Mouse (Mus musculus) brain, embryonic 14.5 days (tissue): ENCODE measurements around the gene Add1.
A peak's percentile ranks its signal among the peaks of the same experiment; 100 is the strongest.

Experiments used
- CTCF ChIP-seq: fragments of 200-500 bp; IDR thresholded peaks from 2 replicates; pipeline ENCODE4 v1.5.1; 2012; ENCODE audit warnings: inconsistent platforms, mild to moderate bottlenecking, moderate library complexity, borderline replicate concordance; ENCODE audit not compliant: insufficient read depth, insufficient read length; ENCODE audit errors: extremely low read depth
- POLR2A ChIP-seq: fragments of 200-500 bp; IDR thresholded peaks from 2 replicates; pipeline ENCODE4 v1.6.1; 2012; ENCODE audit warnings: mild to moderate bottlenecking, inconsistent platforms, borderline replicate concordance; ENCODE audit not compliant: poor library complexity, insufficient read depth, insufficient read length, severe bottlenecking; ENCODE audit errors: extremely low read depth

GRCm38 (mm10) chr5:34642932-34643331 lies 69.5 kb downstream of the Add1 start:
- TF ChIP-seq CTCF (peak; percentile 62; the same call in 1 of the 2 replicates), POLR2A (no peak)
